Mouse (Mus musculus) megakaryocyte, embryonic 14.5 days (primary cell): ENCODE measurements around the gene Ash1l.

Source experiments
- FLI1 ChIP-seq: IDR thresholded peaks from 2 replicates; pipeline ENCODE4 v1.6.1; 2012; ENCODE audit warnings: low read length, inconsistent platforms, mixed read lengths
- GATA1 ChIP-seq: IDR thresholded peaks from 3 replicates; pipeline ENCODE4 v1.6.1; 2012; ENCODE audit warnings: mixed read lengths, low read length, inconsistent platforms, borderline replicate concordance

DNA sequence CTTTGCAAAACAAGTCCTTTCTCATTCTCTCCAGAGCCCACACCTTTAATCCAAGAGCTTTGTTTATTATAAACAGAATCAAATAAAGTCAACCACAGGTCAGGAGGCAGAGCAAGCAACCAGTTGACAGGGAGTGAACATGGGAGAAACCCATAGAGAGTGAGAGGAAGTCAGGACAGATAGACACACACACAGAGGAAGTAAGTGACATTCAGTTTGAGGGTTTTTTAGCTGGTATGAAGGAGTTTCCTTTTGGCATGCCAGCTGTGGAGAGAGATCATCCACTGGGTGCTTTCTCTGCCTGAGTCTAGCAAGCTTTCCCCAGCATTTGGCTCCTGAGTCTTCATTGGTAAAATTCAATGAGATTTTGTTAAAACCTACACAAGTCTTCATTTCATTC lies 156.5 kb downstream of the Ash1l start:
- peak; percentile 32; the same call in 1 of the 3 replicates for TF ChIP-seq GATA1
- TF ChIP-seq FLI1: 0 out of 2 replicates have a peak, but pooled peaks have one; percentile 11
